Mouse (Mus musculus) granulocyte monocyte progenitor cell, adult 5-6 weeks (primary cell): ENCODE results near the gene Tnks1bp1. TPM values are rescaled to one million over a fixed set of nuclear protein-coding genes. Genes with fewer than 3 reads are reported as not detected.

ENCODE experiments used
- ATAC-seq: replicated peaks from 2 replicates; pipeline ENCODE4 v1.8.0; 2016; ENCODE audit warnings: mild to moderate bottlenecking, moderate TSS enrichment, inconsistent platforms; ENCODE audit not compliant: poor library complexity, severe bottlenecking
- total RNA-seq, 2 experiments: library from RNA; stranded (forward) in 1 of 2; stranded (reverse) in 1 of 2; fragments of 200-712, 200-1000 nt in 1 of 2; fragments of >200 nt in 1 of 2; fragmentation: Nextera tagmentation in 1 of 2; gene quantifications; 2 replicates each; pipeline ENCODE4 v1.2.3; 2014 to 2017

Gene Tnks1bp1
- total RNA-seq (2014; fragmentation: Nextera tagmentation) (0.47 and 1.4 TPM in 2 replicates), total RNA-seq (2017) (2.2 and 4.9 TPM in 2 replicates)

- peak; percentile 85 for ATAC-seq
Measured at GRCm38 (mm10) chr2:85047596-85048167, at the start of gene Tnks1bp1. Gene Tnks1bp1 (plus strand): TSS chr2:85048022.

DNA sequence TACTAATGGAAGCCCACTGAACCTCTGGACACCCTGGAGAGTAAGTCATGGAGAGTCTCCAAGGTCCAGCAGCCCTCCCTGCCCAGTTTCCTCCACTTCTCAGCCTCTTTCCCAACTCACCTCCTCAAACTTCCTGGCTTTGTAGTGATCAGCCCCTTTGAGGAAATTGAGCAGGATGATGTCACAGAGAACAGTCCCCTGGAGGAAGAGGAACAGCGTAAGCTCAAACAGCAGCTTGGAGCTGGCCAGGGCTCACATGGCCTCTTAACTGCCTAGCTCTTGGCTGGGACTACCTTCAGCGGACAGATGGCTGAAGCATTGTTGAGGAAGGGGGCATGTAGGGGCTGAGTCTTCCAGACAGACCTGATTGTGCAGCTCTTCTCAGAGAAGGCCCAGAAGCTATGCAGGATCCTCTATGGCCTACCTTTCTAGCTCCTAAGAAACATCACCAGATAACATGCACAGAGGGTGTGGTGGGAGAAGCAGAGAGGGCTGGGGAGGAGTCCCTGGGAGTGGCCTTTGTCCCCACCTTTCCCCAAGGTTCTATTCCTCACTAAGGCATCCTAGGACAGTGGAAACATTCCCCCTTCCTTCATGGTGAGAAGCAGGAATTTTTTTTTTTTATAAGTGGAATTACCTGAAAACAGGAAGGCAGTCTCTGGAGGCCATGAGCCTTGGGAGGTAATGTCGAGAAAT, 48.2 kb upstream of the Tnks1bp1 start:
- peak; percentile 86 for ATAC-seq

DNA sequence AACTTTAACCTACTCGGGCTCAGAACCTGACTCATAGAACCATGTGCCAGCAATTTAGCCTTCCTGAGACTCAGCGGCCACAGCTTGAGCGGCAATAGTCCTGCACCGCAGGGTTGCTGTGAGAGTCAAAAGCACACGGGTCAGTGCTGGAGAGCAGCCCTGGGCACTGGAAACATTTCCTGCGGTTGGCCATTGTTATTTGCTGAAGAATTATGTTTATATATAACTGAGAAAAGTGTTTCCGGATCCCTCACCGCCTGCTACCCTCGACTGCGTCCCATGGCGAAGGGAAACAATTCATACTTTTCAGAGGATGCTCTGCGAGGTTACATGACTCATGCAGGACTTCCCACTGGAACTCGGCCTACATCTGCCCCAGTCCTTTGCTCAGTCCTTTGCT, 46.3 kb upstream of the Tnks1bp1 start:
- no peak for ATAC-seq

GRCm38 (mm10) chr2:85002575-85002974, 45.2 kb upstream of the Tnks1bp1 start:
- no peak for ATAC-seq

- ATAC-seq: no peak
Measured at GRCm38 (mm10) chr2:85004341-85004740, 43.5 kb upstream of the Tnks1bp1 start.

DNA sequence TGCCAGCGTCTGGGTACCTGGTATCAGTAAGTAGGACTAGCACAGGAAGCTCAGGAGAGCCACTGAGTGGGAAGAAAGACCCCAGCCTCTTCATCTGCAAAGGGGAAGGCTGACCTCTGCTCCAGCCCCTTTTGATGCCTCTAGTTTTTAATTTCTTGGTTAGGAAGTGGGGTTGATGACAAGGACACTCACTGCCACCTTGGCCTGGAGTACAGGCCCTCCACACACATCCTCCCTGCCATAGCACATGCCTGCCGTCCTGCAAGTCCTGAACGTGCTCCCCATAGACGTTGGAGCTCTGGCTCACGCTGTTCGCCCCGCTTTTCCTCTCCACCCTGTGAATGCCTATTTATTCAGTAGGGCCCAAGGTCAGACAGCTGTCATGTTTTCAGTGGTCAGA, 41.2 kb upstream of the Tnks1bp1 start:
- no peak for ATAC-seq

DNA sequence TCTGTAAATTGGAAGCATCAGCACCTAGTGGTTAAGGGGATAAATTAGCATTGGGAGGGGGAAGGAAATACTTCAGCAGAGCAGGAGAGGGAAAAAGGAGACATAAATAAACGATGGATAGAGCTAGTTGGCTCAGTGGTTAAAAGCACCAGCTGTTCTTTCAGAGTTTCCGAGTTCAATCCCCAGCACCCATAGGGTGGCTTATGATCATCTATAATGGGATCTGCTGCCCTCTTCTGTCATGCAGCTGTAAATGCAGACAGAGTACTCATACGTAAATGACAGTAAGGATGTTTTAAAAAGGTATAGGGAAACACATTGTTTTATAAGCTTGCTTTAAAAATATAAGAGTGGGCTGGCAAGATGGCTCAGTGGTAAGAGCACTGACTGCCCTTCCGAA, 40.1 kb upstream of the Tnks1bp1 start:
- ATAC-seq: peak; percentile 89

DNA sequence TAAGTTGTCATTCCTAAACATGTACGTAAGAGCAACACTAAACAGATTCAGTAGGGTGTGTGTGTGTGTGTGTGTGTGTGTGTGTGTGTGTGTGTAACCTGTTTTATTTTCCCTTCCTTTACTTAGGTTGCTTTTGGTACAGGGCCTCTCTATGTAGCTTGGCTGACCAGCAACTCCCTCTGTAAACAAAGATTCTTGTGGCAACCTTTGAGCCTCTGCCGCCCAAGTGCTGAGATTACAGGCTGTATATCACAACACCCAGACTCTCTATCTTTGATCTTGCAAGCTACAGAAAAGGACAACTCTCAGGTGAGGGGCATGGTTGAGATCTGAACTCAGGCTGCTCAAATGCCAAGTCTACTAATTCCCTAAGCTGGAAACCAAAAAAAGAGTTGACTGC, 38.6 kb upstream of the Tnks1bp1 start:
- ATAC-seq: no peak

GRCm38 (mm10) chr2:85011906-85012604, 35.8 kb upstream of the Tnks1bp1 start:
- no peak for ATAC-seq

- no peak for ATAC-seq
Measured at GRCm38 (mm10) chr2:85012679-85013078, 35.1 kb upstream of the Tnks1bp1 start.

GRCm38 (mm10) chr2:85013826-85014587, 33.8 kb upstream of the Tnks1bp1 start:
- ATAC-seq: peak; percentile 18; the same call in 1 of the 2 replicates

GRCm38 (mm10) chr2:85014588-85014982, 33.2 kb upstream of the Tnks1bp1 start:
- ATAC-seq: peak; percentile 68

- ATAC-seq: 0 out of 2 replicates have a peak, but pooled peaks have one; percentile 27
Measured at GRCm38 (mm10) chr2:85022043-85022442, 25.8 kb upstream of the Tnks1bp1 start.

GRCm38 (mm10) chr2:85026178-85026577, 21.6 kb upstream of the Tnks1bp1 start:
- ATAC-seq: peak; percentile 51

- peak; percentile 72 for ATAC-seq
Measured at GRCm38 (mm10) chr2:85027281-85027680, 20.5 kb upstream of the Tnks1bp1 start.

GRCm38 (mm10) chr2:85029897-85030296, 17.9 kb upstream of the Tnks1bp1 start:
- no peak for ATAC-seq

DNA sequence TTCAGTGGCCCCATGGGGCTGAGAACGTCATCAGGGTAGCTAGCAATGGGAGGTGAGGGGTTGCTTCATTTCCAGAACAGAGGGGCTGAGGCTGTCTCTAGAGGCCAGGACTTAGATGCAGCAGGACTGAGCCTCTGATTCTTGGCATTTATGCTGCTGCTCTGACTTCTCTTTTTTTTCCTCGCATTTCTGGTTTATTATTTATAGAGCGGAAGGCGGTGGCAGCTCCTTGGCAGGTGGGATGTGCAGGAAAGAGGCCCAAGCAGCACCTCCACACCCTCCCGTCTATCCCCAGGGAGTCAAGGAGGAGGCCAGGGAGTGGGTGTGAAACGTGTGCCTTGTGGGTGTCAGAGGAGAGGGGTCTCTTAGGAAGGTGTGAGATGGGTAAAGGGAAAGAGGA, 16.8 kb upstream of the Tnks1bp1 start:
- peak; percentile 6; the same call in 1 of the 2 replicates for ATAC-seq

DNA sequence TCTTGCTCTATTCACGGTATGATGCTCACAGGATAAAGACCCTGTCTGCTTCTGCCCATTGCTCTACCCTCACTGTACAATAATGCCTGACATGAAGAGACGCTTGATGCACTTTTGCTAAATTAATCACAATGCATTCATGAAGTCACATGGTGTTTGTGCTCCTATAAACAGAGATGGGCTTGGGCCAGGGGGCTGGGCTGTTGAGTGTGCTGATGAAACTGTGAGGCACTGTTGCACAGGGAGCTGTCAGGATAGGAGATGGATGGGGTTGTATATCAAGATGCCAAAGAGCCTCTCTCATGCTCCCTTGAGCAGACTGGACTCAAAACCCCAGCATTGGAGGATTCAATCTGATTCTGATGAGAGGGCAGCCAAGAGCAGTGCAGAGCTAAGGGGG, 14.7 kb upstream of the Tnks1bp1 start:
- ATAC-seq: no peak

GRCm38 (mm10) chr2:85034169-85034568, 13.7 kb upstream of the Tnks1bp1 start:
- ATAC-seq: peak; percentile 72

DNA sequence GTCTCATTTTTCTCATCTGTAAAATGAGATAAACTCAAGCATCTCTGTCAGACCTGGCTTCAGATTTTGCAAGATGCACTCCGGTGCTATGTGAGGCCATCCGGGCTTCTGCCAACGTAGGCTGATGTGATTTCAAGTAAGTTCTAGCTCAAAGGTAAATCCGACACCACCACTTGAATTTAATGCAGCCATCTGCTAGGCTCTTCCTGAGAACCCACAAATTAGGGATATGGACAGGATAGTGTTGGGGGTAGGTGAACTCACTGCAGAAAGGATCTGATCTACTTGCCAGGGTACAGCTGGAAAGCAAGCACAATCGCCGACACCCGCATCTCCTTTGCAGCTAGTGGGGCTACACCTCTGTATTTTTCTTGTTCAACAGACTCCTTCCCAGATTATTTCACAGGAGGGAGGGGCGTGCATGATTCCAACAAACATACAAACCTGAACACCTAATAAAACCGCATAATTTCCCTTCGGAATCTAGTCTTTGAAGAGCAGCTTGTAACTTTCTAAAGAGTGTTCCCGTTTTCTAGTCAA, 11.2 kb upstream of the Tnks1bp1 start:
- ATAC-seq: no peak
